Mouse (Mus musculus) stomach, postnatal 0 days (tissue): ENCODE measurements around the gene Bcl11a. TPM values are rescaled to one million over a fixed set of nuclear protein-coding genes. Genes with fewer than 3 reads are reported as not detected.

ENCODE experiments used
- ATAC-seq: fragments of 200-750 bp; cut with Nextera tagmentation; 2 replicates; pipeline ENCODE4 v1.8.0; 2017; ENCODE audit not compliant: low FRiP score, low TSS enrichment
- DNase-seq: peaks from one replicate; pipeline ENCODE4 v3.0.0-alpha.2; 2016; ENCODE audit warnings: low spot score
- H3K27ac ChIP-seq: fragments of 300-500 bp; sonication (generic); replicated peaks from 2 replicates; pipeline ENCODE4 v1.5.1; 2014; ENCODE audit warnings: mild to moderate bottlenecking, control low read depth
- H3K27me3 ChIP-seq: fragments of 300-500 bp; sonication (generic); 2 replicates; pipeline ENCODE4 v1.6.1; 2014; ENCODE audit warnings: low read length; ENCODE audit not compliant: control insufficient read depth, insufficient read depth
- H3K36me3 ChIP-seq: fragments of 300-500 bp; sonication (generic); 2 replicates; pipeline ENCODE4 v1.6.1; 2014; ENCODE audit warnings: low read length, mixed read lengths; ENCODE audit not compliant: control insufficient read depth, insufficient read depth
- H3K4me1 ChIP-seq: fragments of 300-500 bp; sonication (generic); replicated peaks from 2 replicates; pipeline ENCODE4 v1.6.1; 2014; ENCODE audit warnings: antibody characterized with exemption; ENCODE audit not compliant: control insufficient read depth, insufficient read depth
- H3K4me2 ChIP-seq: fragments of 300-500 bp; sonication (generic); replicated peaks from 2 replicates; pipeline ENCODE4 v1.6.1; 2014; ENCODE audit warnings: low read depth, mild to moderate bottlenecking, control low read depth, moderate library complexity
- H3K4me3 ChIP-seq: fragments of 300-500 bp; sonication (generic); 2 replicates; pipeline ENCODE4 v1.5.1; 2014; ENCODE audit warnings: low read depth, low read length, control low read depth
- H3K9ac ChIP-seq: fragments of 300-500 bp; sonication (generic); 2 replicates; pipeline ENCODE4 v1.6.1; 2014; ENCODE audit warnings: mild to moderate bottlenecking, low read length, control low read depth, mixed read lengths
- H3K9me3 ChIP-seq: fragments of 300-500 bp; sonication (generic); 2 replicates; pipeline ENCODE4 v1.6.1; 2016; ENCODE audit warnings: low read length; ENCODE audit not compliant: control insufficient read depth
- CTCF ChIP-seq: IDR thresholded peaks from 2 replicates; pipeline ENCODE4 v1.5.1; 2016; ENCODE audit warnings: antibody characterized with exemption, low read depth, mild to moderate bottlenecking, moderate library complexity
- EP300 ChIP-seq: optimal IDR thresholded peaks from 2 replicates; pipeline ENCODE3; 2016; ENCODE audit warnings: antibody characterized with exemption
- WGBS: fragments of 180-500 bp; shearing (Covaris S2); extraction: QIAGEN DNeasy Blood & Tissue Kit; methylation state at CpG from one replicate; pipeline ENCODE4 v1.1.7; 2014; 5-methylcytosine and 5-hydroxymethylcytosine counted together
- polyA plus RNA-seq: library from polyadenylated mRNA; unstranded; fragments of >200 nt; fragmentation: Nextera tagmentation; extraction: Ambion mirVana; gene quantifications from 2 replicates; pipeline ENCODE4 v1.2.1, GENCODE M21; 2015

The Bcl11a gene
- polyA plus RNA-seq, 1 experiment from 2014 or later, result 10.5 TPM

- H3K9ac ChIP-seq, result peak overlapping the region; percentile 74
- H3K27ac ChIP-seq, result peak overlapping the region; percentile 92; the same call in 1 of the 2 replicates
- H3K4me1 ChIP-seq, result no peaks in the 10 kb centered on the region
- H3K27me3 ChIP-seq, result no peaks in the 10 kb centered on the region
- H3K9me3 ChIP-seq, result no peaks in the 10 kb centered on the region
- peak overlapping the region; percentile 69 for H3K4me3 ChIP-seq
- TF ChIP-seq EP300, result no peak
- no peak for TF ChIP-seq CTCF
- DNase-seq (no peak), ATAC-seq (no peak)
- H3K36me3 ChIP-seq, result no peaks in the 10 kb centered on the region
- H3K4me2 ChIP-seq, result peak overlapping the region; percentile 100
- 31% methylated on average over 11 of the region's 11 CpGs for WGBS
Measured at GRCm38 (mm10) chr11:24082385-24083075, 4.7 kb downstream of the Bcl11a start.

GRCm38 (mm10) chr11:24083076-24083405 lies 5.2 kb downstream of the Bcl11a start:
- no peak overlapping the region for H3K27ac ChIP-seq
- 48% methylated on average over 1 of the region's 1 CpGs for WGBS
- no peaks in the 10 kb centered on the region for H3K4me1 ChIP-seq
- DNase-seq (no peak), ATAC-seq (no peak)
- no peaks in the 10 kb centered on the region for H3K9me3 ChIP-seq
- no peak for TF ChIP-seq CTCF
- no peak for TF ChIP-seq EP300
- H3K4me2 ChIP-seq, result peak overlapping the region; percentile 35
- no peak overlapping the region for H3K4me3 ChIP-seq
- H3K9ac ChIP-seq, result no peak overlapping the region
- H3K27me3 ChIP-seq, result no peaks in the 10 kb centered on the region
- no peaks in the 10 kb centered on the region for H3K36me3 ChIP-seq

- H3K27me3 ChIP-seq, result no peaks in the 10 kb centered on the region
- no peaks in the 10 kb centered on the region for H3K36me3 ChIP-seq
- no peaks in the 10 kb centered on the region for H3K4me1 ChIP-seq
- H3K4me3 ChIP-seq, result no peak overlapping the region
- 50% methylated on average over 7 of the region's 7 CpGs for WGBS
- H3K27ac ChIP-seq, result no peak overlapping the region
- H3K4me2 ChIP-seq, result peak overlapping the region; percentile 35
- no peaks in the 10 kb centered on the region for H3K9me3 ChIP-seq
- DNase-seq (no peak), ATAC-seq (no peak)
- no peak overlapping the region for H3K9ac ChIP-seq
- TF ChIP-seq CTCF (no peak), EP300 (no peak)
Measured at GRCm38 (mm10) chr11:24083423-24083822, 5.6 kb downstream of the Bcl11a start.

GRCm38 (mm10) chr11:24084077-24084476 lies 6.2 kb downstream of the Bcl11a start:
- no peak overlapping the region for H3K27ac ChIP-seq
- 43% methylated on average over 3 of the region's 3 CpGs for WGBS
- H3K4me1 ChIP-seq, result no peaks in the 10 kb centered on the region
- ATAC-seq (no peak), DNase-seq (no peak)
- H3K9me3 ChIP-seq, result no peaks in the 10 kb centered on the region
- no peak for TF ChIP-seq EP300
- no peak for TF ChIP-seq CTCF
- H3K4me2 ChIP-seq, result no peak overlapping the region
- no peak overlapping the region for H3K4me3 ChIP-seq
- no peak overlapping the region for H3K9ac ChIP-seq
- H3K27me3 ChIP-seq, result no peaks in the 10 kb centered on the region
- no peaks in the 10 kb centered on the region for H3K36me3 ChIP-seq

- DNase-seq (no peak), ATAC-seq (no peak)
- Histone ChIP-seq H3K36me3 (no peaks in the 10 kb centered on the region), H3K27ac (no peak overlapping the region), H3K4me1 (no peaks in the 10 kb centered on the region), H3K27me3 (no peaks in the 10 kb centered on the region), H3K4me2 (no peak overlapping the region), H3K4me3 (no peak overlapping the region), H3K9ac (no peak overlapping the region), H3K9me3 (no peaks in the 10 kb centered on the region)
- 55% methylated on average over 4 of the region's 4 CpGs for WGBS
- TF ChIP-seq EP300 (no peak), CTCF (no peak)
Measured at GRCm38 (mm10) chr11:24084590-24084989, 6.7 kb downstream of the Bcl11a start.

- Histone ChIP-seq H3K27ac (peak overlapping the region; percentile 74), H3K27me3 (no peaks in the 10 kb centered on the region), H3K36me3 (no peaks in the 10 kb centered on the region), H3K9ac (no peak overlapping the region), H3K4me3 (no peak overlapping the region), H3K9me3 (no peaks in the 10 kb centered on the region), H3K4me2 (no peak overlapping the region), H3K4me1 (no peaks in the 10 kb centered on the region)
- no peak for DNase-seq
- TF ChIP-seq CTCF (no peak), EP300 (no peak)
- no peak for ATAC-seq
- 39% methylated on average over 6 of the region's 6 CpGs for WGBS
Measured at GRCm38 (mm10) chr11:24085986-24086385, 8.1 kb downstream of the Bcl11a start.
